Mouse (Mus musculus): ENCODE measurements at regions not wholly inside any gene's neighbourhood (a gene's known extent, or its start where the extent isn't known, plus 50 kb on each side); places are given as distances from the start of the nearest gene placed in this dataset.
A peak's percentile ranks its signal among the peaks of the same experiment; 100 is the strongest.

- peak in 1 of 2 experiments; percentile 50 for DNase-seq (ENCODE audit: low spot score in 2 of 2)
Observed at GRCm38 (mm10) chr3:16816814-16817213, 810.6 kb upstream of the Gm5150 start.

GRCm38 (mm10) chr3:16816101-16816500, 809.9 kb upstream of the Gm5150 start:
- DNase-seq (ENCODE audit: low spot score in 2 of 2): peak in 1 of 2 experiments; percentile 26

- DNase-seq (ENCODE audit: low spot score in 2 of 2): no peak
Observed at GRCm38 (mm10) chr3:16810878-16811611, 804.8 kb upstream of the Gm5150 start.

GRCm38 (mm10) chr3:16803603-16804002, 797.4 kb upstream of the Gm5150 start:
- no peak for DNase-seq (ENCODE audit: low spot score in 2 of 2)
